Mouse (Mus musculus) layer of hippocampus, postnatal 14 days (tissue): Measurements from ENCODE around the gene Hoxa5. TPM values are rescaled to one million over a fixed set of nuclear protein-coding genes. Genes with fewer than 3 reads are reported as not detected.

Experiments used
- DNase-seq, 2 experiments: peaks; one replicate each; pipeline ENCODE4 v3.0.0; 2021 to 2022; ENCODE audit warnings: low spot score in 2 of 2, mixed read lengths in 1 of 2
- microRNA-seq, 2 experiments: library from miRNA; unstranded; fragments of <30 nt; microRNA quantifications; one replicate each; pipeline ENCODE4 v1.2.0; 2021
- total RNA-seq, 2 experiments: library from RNA; stranded (reverse); gene quantifications; 2 replicates each; pipeline ENCODE4 v1.2.3; 2021

Hoxa5 gene
- total RNA-seq, 2 experiments from 2014 or later: not detected

- DNase-seq: no peak
Observed at GRCm38 (mm10) chr6:52152226-52153193, 51.9 kb downstream of the Hoxa5 start.

Small RNAs within 50 kb of the gene (microRNA-seq; reads per million reads assigned to microRNA genes)
- 1.4 to 3.8 reads per million in 2 experiments for gene Mir196b

Other genes starting within 250 kb of the Hoxa5 start
- 10 to 100 TPM; 10.8 to 11.0 TPM for gene Skap2, start 192.0 kb downstream of the Hoxa5 start, total RNA-seq
- gene Hoxa1, start 46.3 kb downstream of the Hoxa5 start, total RNA-seq: not detected
- gene Hoxa2, start 39.8 kb downstream of the Hoxa5 start, total RNA-seq: not detected
- not detected for gene 5730596B20Rik, start 27.1 kb downstream of the Hoxa5 start, total RNA-seq
- not detected for gene Hoxa4, start 12.8 kb downstream of the Hoxa5 start, total RNA-seq
- not detected for gene Hoxa6, start 4.1 kb upstream of the Hoxa5 start, total RNA-seq
- not detected for gene Hoxa3, start 8.7 kb upstream of the Hoxa5 start, total RNA-seq
- not detected for gene Gm28308, start 8.8 kb upstream of the Hoxa5 start, total RNA-seq
- under 1 TPM; 0.16 to 0.45 TPM for gene Hoxa7, start 17.3 kb upstream of the Hoxa5 start, total RNA-seq
- not detected for gene Hoxa9, start 26.5 kb upstream of the Hoxa5 start, total RNA-seq
- gene Hoxa10, start 36.3 kb upstream of the Hoxa5 start, total RNA-seq: not detected
- gene Hoxa11, start 41.2 kb upstream of the Hoxa5 start, total RNA-seq: not detected
- gene Hoxa13, start 56.3 kb upstream of the Hoxa5 start, total RNA-seq: not detected
- not detected for gene Evx1, start 108.9 kb upstream of the Hoxa5 start, total RNA-seq